Mouse (Mus musculus) neural tube, embryonic 11.5 days (tissue): Measurements from ENCODE around the gene Prpsap2. TPM values are rescaled to one million over a fixed set of nuclear protein-coding genes. Genes with fewer than 3 reads are reported as not detected.

Experiments used
- ATAC-seq: fragments of 200-750 bp; cut with Nextera tagmentation; 2 replicates; pipeline ENCODE4 v1.8.0; 2017; ENCODE audit warnings: moderate number of reproducible peaks, mild to moderate bottlenecking, moderate TSS enrichment, moderate library complexity; ENCODE audit not compliant: insufficient read depth, low FRiP score, low TSS enrichment
- DNase-seq: peaks from one replicate; pipeline ENCODE4 v3.0.0-alpha.2; 2015; ENCODE audit warnings: low spot score
- H3K27ac ChIP-seq: fragments of 300-500 bp; sonication (generic); 2 replicates; pipeline ENCODE4 v1.5.1; 2014; ENCODE audit warnings: low read depth, mild to moderate bottlenecking, low read length
- H3K27me3 ChIP-seq: fragments of 300-500 bp; sonication (generic); 2 replicates; pipeline ENCODE4 v1.6.1; 2014; ENCODE audit warnings: mild to moderate bottlenecking, low read length, mixed read lengths; ENCODE audit not compliant: control insufficient read depth, insufficient read depth
- H3K36me3 ChIP-seq: fragments of 300-500 bp; sonication (generic); 2 replicates; pipeline ENCODE4 v1.6.1; 2014; ENCODE audit warnings: mild to moderate bottlenecking, low read length, moderate library complexity, mixed read lengths; ENCODE audit not compliant: control insufficient read depth, insufficient read depth
- H3K4me1 ChIP-seq: fragments of 300-500 bp; sonication (generic); 2 replicates; pipeline ENCODE4 v1.6.1; 2014; ENCODE audit warnings: low read length, mixed read lengths; ENCODE audit not compliant: control insufficient read depth, insufficient read depth
- H3K4me2 ChIP-seq: fragments of 300-500 bp; sonication (generic); 2 replicates; pipeline ENCODE4 v1.6.1; 2014; ENCODE audit warnings: low read depth, mild to moderate bottlenecking, moderate library complexity
- H3K4me3 ChIP-seq: fragments of 300-500 bp; sonication (generic); 2 replicates; pipeline ENCODE4 v1.5.1; 2014; ENCODE audit warnings: low read depth, low read length
- H3K9ac ChIP-seq: fragments of 300-500 bp; sonication (generic); 2 replicates; pipeline ENCODE4 v1.6.1; 2014; ENCODE audit warnings: mild to moderate bottlenecking, low read length
- H3K9me3 ChIP-seq: fragments of 300-500 bp; sonication (generic); 2 replicates; pipeline ENCODE4 v1.6.1; 2016; ENCODE audit warnings: low read length; ENCODE audit not compliant: control insufficient read depth
- WGBS: fragments of 180-500 bp; shearing (Covaris S2); extraction: QIAGEN DNeasy Blood & Tissue Kit; methylation state at CpG from one replicate; pipeline ENCODE4 v1.1.7; 2014; 5-methylcytosine and 5-hydroxymethylcytosine counted together
- polyA plus RNA-seq: library from polyadenylated mRNA; unstranded; fragments of >200 nt; fragmentation: Nextera tagmentation; extraction: Ambion mirVana; gene quantifications from 2 replicates; pipeline ENCODE4 v1.2.1, GENCODE M21; 2014

The Prpsap2 gene
- polyA plus RNA-seq, 1 experiment from 2014 or later = 35.3 TPM

DNA sequence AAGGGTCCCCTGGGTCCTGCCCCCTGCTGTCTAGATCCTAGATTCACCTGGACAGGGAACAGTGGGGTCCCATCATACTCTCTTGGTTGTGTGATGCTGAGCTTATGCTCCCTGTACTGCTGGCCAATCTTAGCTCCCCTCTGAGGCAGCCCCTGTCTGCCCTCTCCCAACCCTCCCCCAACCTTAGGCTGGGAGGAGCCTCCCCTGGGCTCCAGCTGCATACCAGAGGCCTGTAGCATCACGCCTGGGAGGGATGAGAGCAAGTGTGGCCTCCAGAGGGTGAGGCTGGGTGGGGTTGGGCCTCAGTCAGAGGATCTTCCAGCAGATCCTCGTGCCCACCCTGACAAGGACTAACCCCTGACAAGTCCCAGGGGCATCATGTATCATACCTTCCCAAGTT lies 74.3 kb downstream of the Prpsap2 start:
- Histone ChIP-seq H3K9me3 (no peaks in the 10 kb centered on the region), H3K4me3 (no peak overlapping the region), H3K36me3 (no peaks in the 10 kb centered on the region), H3K9ac (no peak overlapping the region), H3K27me3 (peaks cover 29% of the 10 kb centered on the region), H3K4me1 (0 out of 2 replicates have a peak, but pooled peaks cover 4% of the 10 kb centered on the region), H3K27ac (no peak overlapping the region), H3K4me2 (no peak overlapping the region)
- DNase-seq (no peak), ATAC-seq (no peak)
- WGBS = 35% methylated on average over 2 of the region's 2 CpGs

- H3K36me3 ChIP-seq = no peaks in the 10 kb centered on the region
- WGBS = 54% methylated on average over 10 of the region's 10 CpGs
- no peak overlapping the region for H3K9ac ChIP-seq
- H3K27me3 ChIP-seq = peaks cover 29% of the 10 kb centered on the region
- H3K9me3 ChIP-seq = no peaks in the 10 kb centered on the region
- H3K27ac ChIP-seq = no peak overlapping the region
- H3K4me3 ChIP-seq = no peak overlapping the region
- 0 out of 2 replicates have a peak, but pooled peaks cover 4% of the 10 kb centered on the region for H3K4me1 ChIP-seq
- H3K4me2 ChIP-seq = no peak overlapping the region
- ATAC-seq (no peak), DNase-seq (no peak)
These were observed 74.9 kb downstream of the Prpsap2 start for GRCm38 (mm10) chr11:61686906-61687453.

GRCm38 (mm10) chr11:61686141-61686540 lies 75.7 kb downstream of the Prpsap2 start:
- no peak overlapping the region for H3K9ac ChIP-seq
- ATAC-seq = no peak
- no peak overlapping the region for H3K27ac ChIP-seq
- H3K9me3 ChIP-seq = no peaks in the 10 kb centered on the region
- H3K4me2 ChIP-seq = no peak overlapping the region
- DNase-seq = no peak
- H3K36me3 ChIP-seq = no peaks in the 10 kb centered on the region
- H3K27me3 ChIP-seq = peaks cover 29% of the 10 kb centered on the region
- 65% methylated on average over 2 of the region's 2 CpGs for WGBS
- 0 out of 2 replicates have a peak, but pooled peaks cover 4% of the 10 kb centered on the region for H3K4me1 ChIP-seq
- no peak overlapping the region for H3K4me3 ChIP-seq

GRCm38 (mm10) chr11:61685119-61685725 lies 76.7 kb downstream of the Prpsap2 start:
- Histone ChIP-seq H3K4me1 (0 out of 2 replicates have a peak, but pooled peaks cover 4% of the 10 kb centered on the region), H3K27ac (no peak overlapping the region), H3K36me3 (no peaks in the 10 kb centered on the region), H3K9me3 (no peaks in the 10 kb centered on the region), H3K4me2 (peak overlapping the region; percentile 52; the same call in 1 of the 2 replicates), H3K4me3 (no peak overlapping the region), H3K27me3 (peaks cover 29% of the 10 kb centered on the region), H3K9ac (no peak overlapping the region)
- DNase-seq (no peak), ATAC-seq (no peak)
- WGBS = 64% methylated on average over 8 of the region's 8 CpGs

DNA sequence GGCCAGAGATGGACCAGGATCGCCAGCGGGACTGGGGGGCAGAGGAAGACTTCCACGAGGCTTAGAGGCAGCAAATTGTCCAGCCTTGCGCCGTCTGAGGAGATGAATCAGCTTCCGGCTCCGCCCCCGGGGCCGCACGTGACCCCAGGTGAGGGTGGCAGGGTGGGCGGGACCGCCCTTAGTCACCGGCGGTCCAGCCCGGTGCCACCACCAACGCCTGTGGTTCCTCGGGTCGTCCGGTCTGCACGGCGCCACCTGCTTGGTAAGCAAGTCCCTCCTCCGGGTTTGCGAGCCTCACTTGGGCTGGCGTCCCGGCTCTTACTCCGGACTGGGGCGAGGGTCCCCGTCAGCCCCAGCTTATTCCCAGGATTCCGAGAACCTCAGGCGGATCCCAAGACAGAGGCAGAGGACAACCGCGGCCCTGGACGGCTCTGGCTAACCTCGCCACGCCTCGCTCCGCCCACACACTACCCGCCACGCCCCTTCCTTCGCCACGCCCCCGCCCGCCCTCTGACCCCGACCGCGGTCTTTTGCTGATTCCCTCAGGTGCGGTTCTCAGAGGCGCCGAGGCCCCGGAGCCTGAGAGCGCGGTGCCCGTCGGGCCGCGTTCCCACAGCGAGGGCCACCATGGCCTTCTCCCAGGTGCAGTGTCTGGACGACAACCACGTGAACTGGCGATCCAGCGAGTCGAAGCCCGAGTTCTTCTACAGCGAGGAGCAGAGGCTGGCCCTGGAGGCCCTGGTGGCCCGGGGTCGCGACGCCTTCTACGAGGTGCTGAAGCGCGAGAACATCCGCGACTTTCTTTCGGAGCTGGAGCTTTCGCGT lies 77.8 kb downstream of the Prpsap2 start, which contains the start of gene Fam83g:
TSS of gene Fam83g (plus strand) at position 185 of the 825 bp plus-strand sequence.
- H3K4me2 ChIP-seq = peak within 1 kb of the TSS; percentile 52
- DNase-seq (peak; percentile 52), ATAC-seq (no peak)
- H3K4me1 ChIP-seq = 0 out of 2 replicates have a peak, but pooled peaks cover 4% of the 10 kb centered on the region
- no peak within 1 kb of the TSS for H3K27ac ChIP-seq
- H3K36me3 ChIP-seq = no peaks in the 10 kb centered on the region
- peaks cover 29% of the 10 kb centered on the region for H3K27me3 ChIP-seq
- WGBS = under 1% methylated on average over 76 of the region's 76 CpGs
- no peaks in the 10 kb centered on the region for H3K9me3 ChIP-seq
- H3K9ac ChIP-seq = peak within 1 kb of the TSS; percentile 26; the same call in 1 of the 2 replicates
- H3K4me3 ChIP-seq = peak within 1 kb of the TSS; percentile 29

Other genes starting within 250 kb of the Prpsap2 start
- gene Epn2, start 182.4 kb downstream of the Prpsap2 start, polyA plus RNA-seq = 31.4 and 35.0 TPM in 2 replicates
- 6.6 and 8.5 TPM in 2 replicates for gene Grap, start 108.8 kb downstream of the Prpsap2 start, polyA plus RNA-seq
- gene Fam83g, start 78.0 kb downstream of the Prpsap2 start, polyA plus RNA-seq = 0.49 and 0.78 TPM in 2 replicates
- not detected in 2 replicates for gene Slc5a10, start 41.3 kb downstream of the Prpsap2 start, polyA plus RNA-seq
- gene Ulk2, start 93.0 kb upstream of the Prpsap2 start, polyA plus RNA-seq = 32.5 and 37.5 TPM in 2 replicates
- gene Akap10, start 168.2 kb upstream of the Prpsap2 start, polyA plus RNA-seq = 16.1 and 17.7 TPM in 2 replicates
- 12.0 and 15.4 TPM in 2 replicates for gene Specc1, start 194.7 kb upstream of the Prpsap2 start, polyA plus RNA-seq